Mouse (Mus musculus): ENCODE results near the gene Smim5.
A peak's percentile ranks its signal among the peaks of the same experiment; 100 is the strongest.
"Not testable (repeated sequence)": the region's sequence is repeated elsewhere in the genome, so short reads cannot be mapped to it uniquely, and the experiment has no call there.

The Smim5 gene

DNA sequence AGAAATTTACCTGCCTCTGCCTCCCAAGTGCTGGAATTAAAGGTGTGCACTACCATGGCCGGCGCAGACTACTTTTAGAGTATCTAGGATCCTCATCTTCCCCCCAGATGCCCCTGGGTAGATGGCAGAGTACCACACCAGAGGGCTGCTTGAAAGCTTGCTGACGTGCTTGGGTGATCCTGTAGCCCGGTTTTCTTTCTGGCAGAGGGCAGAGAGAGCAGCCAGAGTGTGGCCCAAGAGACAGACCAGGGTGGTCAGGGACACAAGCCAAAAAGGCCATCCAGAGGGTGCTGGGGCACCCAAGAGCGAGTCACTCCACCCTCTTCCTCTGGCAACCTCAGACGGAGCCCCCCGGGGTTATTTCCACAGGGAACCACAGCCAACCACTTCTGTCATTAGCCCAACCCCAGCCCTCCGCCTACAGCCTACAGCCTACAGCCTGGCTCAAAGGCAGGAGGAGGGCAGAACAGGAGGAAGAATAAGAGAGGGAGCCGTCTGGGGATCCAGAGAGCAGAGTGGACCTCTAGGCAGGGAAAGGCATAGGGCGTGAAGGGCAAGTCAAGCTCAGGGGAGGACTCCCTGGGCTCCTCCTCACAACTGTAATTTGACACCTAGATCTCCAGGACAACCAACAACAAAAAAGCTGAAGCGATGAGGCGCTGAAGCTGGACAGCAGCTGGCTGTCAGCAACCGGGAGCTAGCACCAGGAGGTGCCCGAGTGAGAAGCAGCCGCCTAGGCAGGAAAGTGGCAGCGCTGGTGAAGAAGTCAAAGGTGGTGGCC is at the start of gene Smim5:
Gene Smim5, plus strand, starts transcription at position 481 of the 781 bp plus-strand sequence.
- peak; percentile 68 for DNase-seq

DNA sequence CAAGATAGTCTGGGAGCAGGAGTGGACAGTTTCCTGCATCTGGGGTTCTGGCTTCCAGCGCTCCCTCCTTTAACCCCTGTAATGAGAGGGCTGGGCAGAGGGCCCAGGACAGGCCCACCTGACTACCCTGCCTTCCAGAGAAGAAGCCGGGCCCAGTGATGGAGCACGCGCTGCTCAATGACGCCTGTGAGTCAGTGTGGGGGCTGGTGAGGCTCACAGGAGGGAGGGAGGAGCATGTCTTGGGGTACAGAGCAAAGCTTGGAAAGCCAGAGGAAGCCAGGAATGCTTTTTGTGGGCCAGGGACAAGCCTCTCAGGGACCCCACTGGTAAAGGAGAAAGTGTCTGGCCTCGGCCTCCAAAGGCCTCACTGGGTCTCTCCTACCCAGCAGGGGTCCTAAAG is 45.1 kb upstream of the Smim5 start:
- DNase-seq: no peak

DNA sequence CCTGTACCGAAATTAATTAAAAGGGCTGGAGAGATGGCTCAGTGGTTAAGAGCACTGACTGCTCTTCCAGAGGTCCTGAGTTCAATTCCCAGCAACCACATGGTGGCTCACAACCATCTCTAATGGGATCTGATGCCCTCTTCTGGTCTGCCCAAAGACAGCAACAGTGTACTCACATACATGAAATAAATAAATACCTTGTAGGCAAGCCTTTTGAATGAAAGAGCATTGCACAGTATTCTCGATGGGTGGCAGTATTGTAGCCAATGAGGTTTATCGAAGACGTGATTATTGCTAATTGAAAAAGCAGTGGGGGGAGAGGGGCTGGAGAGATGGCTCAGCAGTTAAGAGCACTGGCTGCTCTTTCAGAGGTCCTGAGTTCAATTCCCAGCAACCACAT is 42.6 kb upstream of the Smim5 start:
- not testable (repeated sequence) for DNase-seq

DNA sequence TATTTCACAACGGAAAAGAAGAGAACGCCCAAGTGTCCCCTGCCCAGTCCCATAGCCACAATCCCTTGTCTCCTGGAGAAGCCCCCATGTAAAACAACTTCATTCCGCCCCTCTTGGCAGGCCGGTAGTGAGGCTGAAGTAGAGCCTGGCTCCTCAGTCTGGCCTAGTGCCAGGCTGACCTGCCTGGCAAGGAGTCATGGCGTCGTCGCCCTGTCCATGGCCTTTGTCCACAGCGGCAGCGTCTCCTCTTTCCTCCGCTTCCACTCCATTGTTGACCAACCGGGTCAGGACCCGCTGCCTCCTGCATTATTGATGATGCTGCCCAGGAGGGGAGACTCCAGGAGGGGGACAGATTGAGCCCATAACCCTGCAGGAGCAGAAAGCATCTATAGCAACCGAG is 41.8 kb upstream of the Smim5 start:
- DNase-seq: peak; percentile 69

DNA sequence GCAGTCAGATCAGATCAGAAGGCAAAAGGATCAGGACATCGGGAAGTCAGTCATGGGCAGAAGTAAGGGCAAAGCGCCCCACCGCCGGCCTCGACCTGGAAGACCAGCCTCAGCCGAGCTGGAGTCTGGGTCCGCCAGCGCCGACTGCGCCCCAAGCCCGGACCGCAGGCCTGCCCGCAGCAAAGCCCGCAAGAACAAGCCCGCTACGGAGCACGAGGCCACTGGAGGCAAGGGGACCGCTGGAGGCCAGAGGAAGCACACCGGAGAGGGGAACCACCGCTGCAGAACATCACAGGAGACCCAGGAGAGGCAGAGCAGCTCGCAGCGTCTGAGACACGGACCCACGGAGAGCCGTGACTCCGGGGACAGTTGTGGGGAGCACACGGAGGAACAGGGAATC is 41.4 kb upstream of the Smim5 start, which contains the start of gene Myo15b:
Gene Myo15b, plus strand, starts transcription at position 53 of the 400 bp plus-strand sequence.
- DNase-seq: no peak

DNA sequence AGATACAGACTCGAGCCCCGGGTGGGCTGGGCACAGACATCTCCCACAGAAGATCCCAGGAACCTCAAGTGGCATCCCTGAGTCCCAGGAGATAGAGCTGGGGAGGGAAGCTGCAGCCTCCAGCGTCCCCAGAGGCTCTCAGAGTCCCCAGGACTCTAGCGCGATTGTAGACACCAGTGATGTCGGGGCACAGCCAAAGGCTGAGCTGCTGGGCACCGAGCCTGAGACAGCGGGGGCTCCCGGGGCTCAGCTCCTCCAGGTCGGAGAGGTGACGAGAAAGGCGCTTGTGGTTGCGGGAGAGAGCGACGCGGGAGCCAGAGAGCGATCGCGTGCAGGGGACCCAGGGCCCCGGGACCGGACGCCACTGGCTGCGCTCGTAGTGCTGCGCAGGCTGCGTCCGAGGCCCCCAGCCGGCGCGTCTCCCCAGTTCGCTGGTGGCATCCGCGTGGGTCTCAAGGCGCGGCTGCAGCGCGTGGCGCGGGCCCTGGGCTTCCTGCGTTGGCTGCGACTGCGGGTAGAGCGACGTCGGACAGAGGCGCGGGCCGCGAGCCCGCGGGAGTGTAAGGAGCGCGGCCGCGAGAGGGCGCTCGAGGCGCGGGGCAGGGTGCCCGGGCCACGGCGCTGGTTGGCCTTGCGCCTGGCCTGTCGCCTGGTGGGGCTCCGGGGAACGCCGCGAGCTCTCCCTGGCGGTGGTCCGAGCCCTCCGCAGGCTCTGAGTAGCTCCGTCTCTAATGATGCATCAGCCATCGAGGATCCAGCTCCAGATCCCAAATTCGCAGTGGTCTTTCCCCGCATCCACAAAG is 40.4 kb upstream of the Smim5 start:
- DNase-seq: peak; percentile 91

DNA sequence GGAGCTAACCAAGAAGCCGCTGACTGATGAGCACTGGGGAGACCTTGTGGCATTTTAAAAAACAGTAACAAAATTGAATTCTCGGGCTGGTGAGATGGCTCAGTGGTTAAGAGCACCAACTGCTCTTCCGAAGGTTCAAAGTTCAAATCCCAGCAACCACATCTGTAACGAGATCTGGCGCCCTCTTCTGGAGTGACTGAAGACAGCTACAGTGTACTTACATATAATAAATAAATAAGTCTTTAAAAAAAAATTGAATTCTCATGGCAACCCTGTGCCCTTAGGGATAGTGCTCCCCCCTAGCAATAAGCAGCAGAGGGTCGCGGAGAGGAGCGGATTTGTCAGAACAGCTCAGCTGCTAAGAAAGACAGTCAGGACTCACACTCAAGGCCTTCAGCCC is 35.9 kb upstream of the Smim5 start:
- no peak for DNase-seq

DNA sequence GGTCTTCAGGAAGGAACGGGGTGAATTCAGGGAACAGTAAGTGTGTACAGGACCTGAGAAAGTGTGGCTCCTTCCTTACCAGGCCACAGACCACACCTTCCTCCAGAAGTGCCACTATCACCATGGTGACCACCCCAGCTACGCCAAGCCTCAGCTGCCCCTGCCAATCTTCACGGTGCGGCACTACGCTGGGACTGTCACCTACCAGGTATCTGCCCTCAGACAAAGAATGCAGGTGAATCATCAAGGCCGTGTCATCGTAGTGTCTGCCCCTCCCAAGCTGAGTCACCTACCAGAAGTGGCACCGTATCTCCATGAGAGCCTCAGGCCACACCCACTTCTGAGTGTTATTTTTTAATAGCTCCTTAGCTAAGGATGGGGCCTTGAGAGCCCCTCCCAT is 30.4 kb upstream of the Smim5 start:
- no peak for DNase-seq

DNA sequence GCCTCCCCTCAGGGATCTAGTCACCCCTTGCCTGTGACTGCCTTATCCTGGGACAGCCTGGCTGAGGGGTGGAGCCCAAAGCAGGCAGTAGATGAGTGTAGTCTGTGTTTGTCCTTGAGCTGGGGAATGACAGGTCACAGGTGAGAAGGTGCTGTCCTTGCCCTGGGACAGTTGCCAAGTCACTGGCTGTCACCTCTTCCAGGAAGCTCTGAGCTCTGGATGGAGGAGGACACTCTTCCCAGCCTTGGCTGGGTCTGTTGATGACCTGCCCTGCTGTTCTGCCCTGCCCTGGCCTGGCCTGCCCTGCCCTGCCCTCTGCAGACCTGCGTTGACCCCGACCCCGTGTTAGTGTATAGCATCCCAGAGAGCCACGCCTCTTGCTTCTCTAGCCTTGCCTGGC is 27.3 kb upstream of the Smim5 start:
- DNase-seq: no peak

DNA sequence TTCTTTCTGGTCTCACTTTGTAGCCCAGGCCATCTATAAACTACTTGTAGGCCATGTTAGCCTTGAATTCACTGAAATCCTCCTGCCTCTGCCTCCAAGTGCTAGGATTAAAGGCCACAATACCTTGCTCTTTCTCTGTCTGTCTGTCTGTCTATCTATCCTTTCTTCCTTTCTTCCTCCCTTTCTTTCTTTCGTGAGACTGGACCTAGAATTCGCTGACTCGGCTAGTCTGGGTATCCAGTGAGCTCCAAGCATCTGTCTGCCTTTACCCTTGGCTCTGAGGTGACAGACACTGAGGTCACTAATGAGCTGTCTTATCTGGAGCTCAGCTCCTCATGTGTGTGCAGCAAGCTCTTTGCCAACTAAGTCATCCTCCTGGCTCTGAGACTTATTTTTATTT is 23.8 kb upstream of the Smim5 start:
- DNase-seq: no peak

DNA sequence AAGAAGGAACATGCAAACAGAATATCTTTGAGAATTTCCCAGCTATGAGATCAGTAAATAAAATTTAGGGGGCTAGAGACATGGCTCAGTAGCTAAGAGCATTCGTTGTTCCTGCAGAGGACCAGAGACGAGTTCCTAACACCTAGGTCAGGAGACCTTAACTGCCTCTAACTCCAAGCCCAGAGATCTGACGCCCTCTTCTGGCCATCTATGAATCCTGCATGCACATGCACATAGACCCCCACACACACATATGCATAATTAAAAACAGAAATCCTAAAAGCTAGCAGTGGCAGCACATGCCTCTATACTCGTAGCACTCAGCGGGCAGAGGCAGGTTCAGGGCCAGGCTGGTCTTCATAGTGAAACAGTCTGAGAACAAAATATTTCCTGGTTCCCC is 23.3 kb upstream of the Smim5 start:
- no peak for DNase-seq

DNA sequence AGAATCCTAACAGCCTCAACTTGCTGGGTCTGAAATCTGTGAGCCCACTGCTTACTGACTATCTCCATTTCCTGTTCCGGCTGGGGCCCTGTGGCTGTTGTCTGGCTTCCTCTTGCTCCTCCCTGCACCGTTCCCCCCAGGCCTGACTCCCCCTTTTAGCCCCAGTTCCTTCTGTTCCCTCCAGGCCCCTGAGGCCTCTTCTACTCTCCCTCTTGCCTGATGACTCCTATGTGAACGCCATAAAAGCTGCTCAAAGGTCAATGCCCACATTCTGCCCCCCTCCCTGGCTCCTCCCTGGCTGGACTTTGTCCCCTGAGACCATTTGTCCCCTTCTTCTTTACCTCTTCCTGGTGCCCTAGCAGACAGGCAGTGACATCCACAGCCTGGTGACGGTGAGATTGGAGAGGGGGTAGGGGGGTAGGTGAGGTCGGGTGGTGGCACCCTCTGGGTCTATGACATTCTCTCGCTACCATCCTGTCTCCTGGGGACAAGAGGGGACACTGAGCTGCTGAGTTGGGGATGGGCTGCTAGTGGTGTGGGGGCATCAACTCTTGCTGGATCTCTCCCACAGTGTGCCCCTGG is 22.5 kb upstream of the Smim5 start:
- DNase-seq: peak; percentile 83

DNA sequence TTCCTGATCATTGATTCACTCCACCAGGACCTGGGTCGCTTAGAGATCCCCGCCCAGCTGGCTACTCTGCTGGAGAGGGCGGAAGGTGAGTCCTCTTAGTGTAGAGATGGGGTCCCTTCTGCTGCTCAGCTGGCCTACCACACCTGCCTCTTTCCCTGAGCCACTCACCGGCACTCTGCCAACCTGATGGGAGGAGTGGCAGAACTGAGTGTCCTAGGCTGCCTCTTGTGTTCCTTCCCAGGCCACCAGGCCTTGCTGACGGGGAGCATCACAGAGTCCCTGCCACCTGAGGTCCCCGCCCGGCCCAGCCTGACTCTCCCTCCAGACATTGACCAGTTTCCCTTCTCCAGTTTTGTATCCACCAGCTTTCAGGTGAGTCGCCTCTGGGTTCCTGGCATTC is 21.7 kb upstream of the Smim5 start:
- peak; percentile 58 for DNase-seq

DNA sequence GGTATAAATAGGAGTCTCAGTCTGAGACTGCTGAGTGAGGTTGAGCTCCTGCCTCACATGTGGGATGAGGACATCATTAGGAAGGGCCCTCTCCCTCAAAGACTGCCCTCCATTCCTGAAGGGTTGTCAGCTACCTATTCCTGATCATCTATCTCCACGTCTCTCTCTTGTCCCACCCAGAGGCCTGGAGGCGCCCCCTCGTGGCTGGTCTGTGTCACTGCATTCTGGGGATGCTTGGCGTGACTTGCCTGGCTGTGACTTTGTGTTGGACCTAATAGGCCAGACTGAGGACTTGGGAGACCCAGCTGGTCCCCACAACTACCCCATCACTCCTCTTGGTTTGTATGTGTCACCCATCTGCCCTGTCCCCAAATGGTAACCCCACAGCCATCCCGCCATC is 18.8 kb upstream of the Smim5 start:
- DNase-seq: peak; percentile 49

DNA sequence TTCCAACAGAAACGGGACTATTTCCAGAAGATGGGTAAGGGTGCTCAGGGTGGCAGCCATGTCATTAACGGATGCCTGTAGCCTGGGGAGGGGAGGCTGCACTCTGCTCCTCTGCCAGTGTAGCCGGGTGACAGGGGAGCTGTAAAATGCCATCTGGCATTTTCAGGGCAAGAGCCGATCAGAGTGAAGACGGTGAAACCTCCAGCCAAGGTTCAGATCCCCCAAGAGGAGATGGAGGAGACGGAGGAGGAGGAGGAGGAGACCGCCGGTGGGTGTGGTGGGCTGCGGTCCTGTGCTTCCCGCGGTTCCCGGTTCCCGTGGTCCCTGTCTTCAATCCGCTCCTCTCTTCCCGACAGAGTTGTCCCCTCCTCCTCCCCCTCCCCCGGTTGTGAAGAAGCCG is 16.5 kb upstream of the Smim5 start:
- no peak for DNase-seq

DNA sequence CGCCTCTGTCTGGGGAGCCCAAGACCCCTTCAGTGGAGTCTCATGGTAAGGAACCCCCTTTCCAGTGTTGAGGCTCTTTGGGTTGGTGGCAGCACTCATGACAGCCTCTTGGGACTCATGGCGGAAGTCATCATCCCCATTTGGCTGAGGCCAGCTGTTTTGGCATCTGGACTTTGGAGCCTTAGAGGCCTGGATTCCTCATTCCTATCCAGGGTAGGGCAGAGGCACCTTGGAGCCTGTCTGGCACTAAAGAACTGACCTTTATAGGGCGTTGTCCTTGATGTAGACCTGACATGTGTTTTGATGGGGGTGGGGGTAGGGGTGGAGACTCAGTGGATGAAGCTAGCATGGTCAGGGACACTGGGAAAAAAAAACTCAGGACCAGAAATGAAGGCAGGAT is 15.4 kb upstream of the Smim5 start:
- DNase-seq: peak; percentile 25

DNA sequence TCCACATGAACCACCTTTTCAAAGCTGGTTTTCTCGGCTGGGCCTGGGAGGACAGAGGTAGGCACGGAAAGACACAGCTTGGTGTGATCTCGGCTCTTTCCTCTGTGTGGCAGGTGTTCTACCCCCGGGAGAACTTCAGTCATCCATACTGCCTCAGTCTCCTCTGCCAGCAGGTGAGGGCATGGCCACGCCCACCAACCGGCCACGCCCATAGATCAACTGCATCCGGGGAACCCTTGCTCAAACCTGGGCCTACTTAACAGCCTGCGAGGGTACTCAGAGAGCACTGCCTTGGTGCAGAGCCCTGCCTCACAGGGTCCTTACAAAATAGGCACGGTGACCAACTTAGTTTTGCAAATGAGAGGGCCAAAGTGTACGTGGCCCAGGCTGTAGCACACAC is 14.5 kb upstream of the Smim5 start:
- no peak for DNase-seq

DNA sequence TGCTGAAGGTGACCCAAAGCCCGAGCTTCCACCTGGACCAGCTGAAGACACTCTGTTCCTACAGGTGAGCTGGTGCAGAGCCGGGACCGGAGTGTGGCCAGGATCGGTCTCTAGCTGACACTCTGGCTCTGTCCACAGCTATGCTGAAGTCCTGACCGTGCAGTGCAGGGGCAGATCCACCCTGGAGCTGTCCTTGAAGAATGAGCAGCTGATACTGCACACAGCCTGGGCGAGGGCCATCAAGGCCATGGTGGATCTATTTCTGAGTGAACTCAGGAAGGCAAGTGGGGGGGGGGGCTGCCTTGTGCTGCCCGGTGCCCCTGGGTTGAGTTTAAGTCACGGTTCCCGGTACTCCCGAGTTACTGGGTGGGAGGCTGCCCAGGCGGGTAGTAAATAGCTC is 13.3 kb upstream of the Smim5 start:
- no peak for DNase-seq

DNA sequence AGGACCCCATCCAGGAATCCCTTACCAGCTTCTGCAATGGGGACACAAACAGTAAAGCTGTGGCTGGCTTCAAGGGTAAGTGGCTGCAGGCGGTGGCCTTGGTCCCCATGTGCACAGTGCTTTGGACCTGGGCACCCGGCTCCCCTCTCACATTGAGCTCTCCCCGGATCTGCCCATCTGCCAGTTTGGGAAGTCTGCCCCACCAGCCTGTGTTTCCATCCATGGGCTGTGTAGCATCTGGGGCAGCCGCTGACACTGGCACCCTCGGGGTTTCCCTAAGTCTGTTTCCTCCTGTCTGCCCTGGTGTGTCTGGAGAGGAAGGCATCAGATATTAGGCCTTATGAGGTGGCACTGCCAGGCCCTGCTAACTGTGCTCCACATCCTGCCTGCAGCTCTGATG is 11.7 kb upstream of the Smim5 start:
- no peak for DNase-seq

DNA sequence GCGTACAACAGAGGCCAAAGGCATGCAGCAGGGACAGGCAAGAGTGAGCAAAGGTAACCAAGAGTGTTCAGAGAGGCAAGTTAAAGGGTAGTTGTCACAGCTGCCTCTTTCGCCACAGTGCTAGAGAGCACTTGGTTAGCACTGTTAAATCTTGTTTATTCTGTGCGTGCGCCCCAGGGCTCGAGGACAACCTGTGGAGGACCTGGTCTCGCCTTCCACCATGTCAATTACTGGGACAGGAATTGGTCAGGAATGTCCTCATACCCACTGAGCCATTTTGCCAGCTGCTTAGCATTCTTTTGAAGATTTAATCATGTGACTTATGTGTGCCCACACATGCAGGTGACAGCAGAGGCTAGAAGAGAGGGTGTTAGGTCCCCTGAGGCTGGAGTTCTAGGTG is 10.6 kb upstream of the Smim5 start:
- no peak for DNase-seq

DNA sequence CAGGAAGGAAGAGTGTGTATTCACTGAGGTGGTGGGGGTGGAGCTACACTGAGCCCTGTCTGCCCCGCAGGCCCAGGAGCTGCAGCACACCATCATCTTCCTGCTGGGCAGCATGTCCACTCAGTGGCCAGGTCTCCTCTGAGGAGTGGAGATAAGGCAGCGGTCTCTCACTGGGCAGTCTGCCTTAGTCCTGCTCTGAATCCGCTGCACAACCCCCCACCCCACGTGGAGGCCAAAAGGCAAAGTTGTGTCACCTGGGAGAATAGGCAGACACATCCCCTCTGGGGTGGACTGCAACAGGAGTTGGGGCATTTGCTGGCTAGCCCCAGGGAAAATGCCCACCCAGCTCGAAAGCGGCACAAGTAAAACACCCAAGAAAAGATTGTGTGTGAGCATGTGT is 7.6 kb upstream of the Smim5 start:
- DNase-seq: no peak

DNA sequence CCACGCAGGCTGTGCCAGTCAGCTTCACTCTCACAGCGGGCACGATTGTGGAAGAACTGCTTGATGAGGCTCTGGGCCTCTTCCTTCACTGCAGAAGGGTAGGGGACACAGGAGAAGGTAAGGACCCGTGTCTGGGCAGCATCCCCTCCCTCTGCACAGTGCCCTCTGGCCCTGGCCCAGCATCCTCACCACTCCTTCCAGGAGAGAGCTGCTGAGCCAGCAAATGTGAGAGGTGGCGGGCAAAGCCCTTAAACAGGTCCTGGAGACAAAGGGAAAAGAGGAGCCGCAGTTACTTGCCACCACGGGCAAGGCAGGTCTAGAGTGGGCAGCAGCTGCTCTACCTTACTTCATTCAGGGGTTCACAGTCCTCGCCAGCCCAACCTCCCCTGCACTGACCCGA is 6.7 kb upstream of the Smim5 start:
- DNase-seq: no peak

DNA sequence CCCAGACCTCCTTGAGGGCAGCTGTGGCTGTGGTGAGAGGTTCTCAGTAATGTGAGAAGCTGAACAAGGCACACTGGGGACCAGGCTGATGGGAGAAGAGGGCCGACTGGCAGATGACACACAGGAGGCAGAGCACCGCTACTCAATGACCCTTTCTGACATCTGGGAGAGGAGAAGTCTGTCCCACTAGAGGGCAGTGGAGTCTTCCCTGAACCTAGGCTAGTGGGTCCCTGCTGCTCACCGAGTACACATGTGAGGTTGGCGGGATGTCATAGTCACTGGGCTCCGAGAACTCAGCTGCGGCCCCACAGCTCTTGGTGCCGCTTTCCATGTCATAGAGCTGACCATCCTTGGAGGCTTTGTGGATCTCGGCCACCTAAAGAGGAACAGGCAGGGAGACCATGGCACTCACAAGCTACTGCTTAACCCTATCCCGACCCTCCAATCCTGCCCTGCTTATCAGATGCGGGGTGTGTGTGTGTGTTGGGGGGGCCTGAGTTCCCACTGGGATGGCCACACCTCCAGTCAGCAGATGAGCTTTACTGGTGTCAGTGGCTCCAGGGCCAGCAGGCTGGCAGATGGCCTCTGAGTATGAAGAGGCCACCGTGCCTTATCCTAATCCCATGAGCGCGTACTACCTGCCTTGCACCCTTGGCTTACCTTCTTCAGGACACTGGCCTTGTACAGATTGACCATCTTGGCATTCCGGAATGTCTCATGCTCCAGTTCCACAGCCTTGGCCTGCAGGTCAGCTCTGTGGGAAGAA is 4.8 kb upstream of the Smim5 start:
- DNase-seq: peak; percentile 29

Data from kidney, adult 18-20 months (tissue).